Mouse (Mus musculus): ENCODE measurements around the gene Abcb6. TPM values are rescaled to one million over a fixed set of nuclear protein-coding genes. Genes with fewer than 3 reads are reported as not detected.

Gene Abcb6
- total RNA-seq, 1 experiment from 2014 or later, result 44.5 TPM

DNA sequence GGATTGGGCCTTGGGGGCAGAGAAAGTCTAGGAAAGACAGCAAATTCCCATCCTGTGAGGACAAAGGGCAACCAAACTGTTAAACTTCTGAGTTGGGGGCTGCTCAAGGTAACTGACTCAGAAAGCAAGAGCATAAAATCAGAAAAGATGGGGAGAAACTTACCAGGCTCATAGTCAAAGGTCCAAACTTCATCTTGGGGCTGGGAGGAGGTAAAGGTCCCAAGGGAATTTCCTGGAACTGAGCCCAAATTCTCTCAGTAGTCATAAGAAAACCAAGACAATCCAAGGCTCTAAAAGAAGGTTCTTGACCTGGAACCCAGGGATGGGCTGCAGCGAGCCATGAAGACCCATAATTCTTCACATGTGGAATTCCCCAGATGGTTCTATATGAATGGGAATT, 21.0 kb upstream of the Abcb6 start:
- no peak for DNase-seq

DNA sequence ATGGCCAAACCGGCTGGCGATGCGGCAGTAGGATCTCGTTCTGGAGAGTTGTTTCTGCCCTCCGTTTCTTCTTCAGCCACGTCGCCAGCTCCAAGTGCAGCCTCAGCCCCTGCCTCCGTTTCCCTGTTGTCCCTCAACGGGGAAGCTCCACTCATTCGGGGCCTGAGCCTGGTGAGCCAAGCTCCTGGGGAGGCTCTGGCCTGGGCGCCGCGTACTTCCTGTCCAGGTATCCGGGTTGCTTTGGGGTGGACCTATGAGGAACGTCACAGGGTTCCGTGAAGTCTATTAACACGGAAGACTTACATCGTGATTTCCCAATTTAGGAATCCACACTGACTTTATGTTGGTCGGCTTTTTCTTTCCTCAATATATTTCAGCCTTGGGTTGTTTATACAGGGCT, 12.3 kb upstream of the Abcb6 start:
- peak; percentile 69 for DNase-seq

DNA sequence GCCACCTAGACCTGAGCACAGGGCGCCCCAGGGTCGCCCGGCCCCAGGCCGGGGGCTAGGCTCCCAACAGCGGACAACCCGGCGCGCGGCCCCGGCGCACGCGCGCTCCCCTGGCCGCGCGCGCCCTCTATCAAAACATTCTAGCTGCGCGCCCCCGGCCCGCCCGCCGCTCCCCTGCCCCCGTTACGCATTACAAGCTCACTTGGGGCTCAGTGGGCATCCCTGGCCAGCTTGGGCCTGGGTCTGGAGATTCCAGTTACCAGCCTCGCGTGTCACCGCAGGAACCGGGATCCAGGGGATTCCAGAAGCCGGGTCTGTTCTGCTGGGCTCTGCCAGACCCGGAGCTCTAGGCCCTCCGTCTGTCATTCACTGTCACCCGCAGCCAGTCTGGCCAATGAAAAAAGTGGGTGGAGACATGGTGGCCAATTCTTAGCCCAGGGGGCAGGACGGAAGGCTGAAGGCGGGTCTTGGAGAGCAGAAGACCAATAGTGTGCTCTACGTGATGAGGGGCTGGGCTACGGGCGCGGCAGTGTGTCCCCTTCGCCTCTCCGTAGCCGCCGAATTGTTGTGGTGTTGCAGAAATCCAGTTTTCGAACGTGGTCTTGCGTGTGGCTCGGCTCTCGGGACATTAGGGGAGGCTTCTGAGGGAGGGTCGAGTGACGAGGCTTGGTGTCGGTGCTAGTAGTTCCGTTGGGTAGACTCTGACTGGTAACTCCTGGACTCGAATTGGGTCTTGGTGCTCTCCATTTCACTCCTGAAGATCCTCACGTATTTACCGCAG, 11.6 kb upstream of the Abcb6 start, which contains the start of the genes Ankzf1 and Atg9a:
Ankzf1 (plus strand) TSS at position 530 of the 781 bp plus-strand sequence.
Atg9a (minus strand) TSS at position 575 of the 781 bp plus-strand sequence.
- peak; percentile 97 for DNase-seq

DNA sequence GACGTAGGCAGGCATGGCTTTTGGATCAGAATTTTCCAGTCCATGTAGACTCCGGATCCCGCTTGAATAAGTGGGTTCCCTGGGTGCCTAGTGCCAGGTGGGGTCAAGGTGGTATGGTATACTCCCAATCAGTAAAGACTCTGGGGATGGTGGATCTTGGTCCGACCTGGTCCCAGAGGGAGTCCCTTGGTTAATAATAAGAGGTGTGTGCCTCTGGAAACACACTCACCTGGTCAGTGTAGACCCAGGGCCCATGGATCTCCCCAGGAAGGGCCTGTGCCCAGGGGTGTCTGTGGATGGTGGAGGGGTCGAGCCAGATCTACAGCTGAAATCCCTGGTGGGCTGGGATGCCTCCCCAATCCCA, 11.0 kb upstream of the Abcb6 start:
- no peak for DNase-seq

DNA sequence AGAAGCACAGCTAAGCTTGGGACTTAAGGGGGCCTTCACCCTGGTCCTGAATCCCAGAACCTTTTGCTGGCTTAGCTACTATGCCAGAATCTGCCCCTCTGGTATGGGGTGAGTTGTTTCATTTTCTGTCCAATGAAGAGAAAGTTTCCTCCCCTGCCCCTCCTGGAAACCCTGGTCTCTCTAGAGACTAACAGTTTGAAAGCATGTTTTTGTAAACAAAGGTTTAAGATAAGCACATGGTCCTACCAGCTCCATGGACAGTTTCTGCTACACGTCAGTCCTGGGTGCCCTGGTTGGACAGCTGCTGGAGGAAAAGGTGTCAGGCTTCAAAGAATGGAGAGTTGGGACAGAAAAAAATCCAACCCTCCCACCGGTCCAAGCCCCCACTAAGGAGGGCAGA, 10.4 kb upstream of the Abcb6 start:
- DNase-seq, result no peak

DNA sequence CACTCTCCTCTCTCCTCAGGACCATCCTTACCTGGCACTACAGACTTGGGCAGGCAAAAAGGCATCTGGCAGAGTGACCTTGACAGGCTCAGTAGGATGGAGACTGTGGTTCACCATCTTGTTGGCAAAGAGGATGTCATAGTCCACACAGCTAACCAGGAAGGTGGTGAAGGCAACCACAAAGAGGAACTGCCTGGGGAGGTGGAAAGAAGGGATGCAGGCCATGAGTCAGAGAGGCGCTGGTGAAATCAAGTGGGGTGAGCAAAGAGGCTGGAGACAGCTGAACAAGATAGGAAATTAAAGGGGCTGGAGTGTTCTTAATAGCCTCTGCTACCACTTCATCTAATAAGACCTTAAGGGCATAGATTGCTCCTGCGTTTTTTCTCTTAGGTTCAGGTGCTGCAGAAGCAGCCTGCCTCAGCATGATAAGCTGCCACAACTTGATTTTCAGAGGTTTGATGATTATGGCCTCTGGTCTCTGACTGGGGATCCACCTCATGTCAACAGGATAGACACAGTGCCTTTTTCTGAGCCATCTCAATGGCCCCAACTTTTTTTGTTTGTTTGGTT, 7.8 kb upstream of the Abcb6 start:
- no peak for DNase-seq

DNA sequence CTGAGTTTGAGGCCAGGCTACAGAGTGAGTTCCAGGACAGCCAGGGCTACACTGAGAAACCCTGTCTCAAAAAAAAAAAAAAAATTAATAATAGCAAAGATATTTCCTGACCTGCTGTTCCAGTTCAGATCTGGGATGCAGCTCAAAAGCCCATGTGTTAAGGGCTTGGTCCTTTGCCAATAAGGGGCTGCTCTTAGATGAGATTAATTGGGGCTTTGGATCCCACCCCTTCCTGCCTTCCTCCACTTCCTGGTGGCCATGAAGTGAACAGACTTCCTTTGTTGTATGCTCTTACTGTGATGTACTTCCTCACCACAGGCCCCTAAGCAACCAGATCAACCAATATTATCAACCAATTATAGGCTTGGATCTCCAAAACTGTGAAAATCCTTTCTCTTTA, 6.9 kb upstream of the Abcb6 start:
- DNase-seq, result no peak

DNA sequence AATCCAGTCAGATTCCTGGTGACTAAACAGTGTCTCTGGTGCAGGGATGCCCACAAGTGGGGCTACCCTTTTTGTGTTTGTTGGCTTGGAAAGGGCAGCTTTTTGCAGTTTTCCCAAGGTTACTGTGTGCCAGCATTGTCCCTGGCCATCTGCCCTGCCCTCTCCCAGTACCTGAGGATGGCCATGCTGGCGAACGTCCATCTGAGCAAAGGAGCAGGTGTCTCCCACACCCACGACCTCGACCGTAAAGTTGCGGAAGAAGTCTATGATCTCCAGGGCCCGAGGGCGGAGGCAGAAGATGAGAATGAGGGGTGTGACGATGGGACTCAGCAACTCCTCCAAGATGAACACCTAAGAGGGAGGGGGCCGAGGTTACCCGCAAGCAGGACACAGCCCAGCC, 5.3 kb upstream of the Abcb6 start:
- no peak for DNase-seq

DNA sequence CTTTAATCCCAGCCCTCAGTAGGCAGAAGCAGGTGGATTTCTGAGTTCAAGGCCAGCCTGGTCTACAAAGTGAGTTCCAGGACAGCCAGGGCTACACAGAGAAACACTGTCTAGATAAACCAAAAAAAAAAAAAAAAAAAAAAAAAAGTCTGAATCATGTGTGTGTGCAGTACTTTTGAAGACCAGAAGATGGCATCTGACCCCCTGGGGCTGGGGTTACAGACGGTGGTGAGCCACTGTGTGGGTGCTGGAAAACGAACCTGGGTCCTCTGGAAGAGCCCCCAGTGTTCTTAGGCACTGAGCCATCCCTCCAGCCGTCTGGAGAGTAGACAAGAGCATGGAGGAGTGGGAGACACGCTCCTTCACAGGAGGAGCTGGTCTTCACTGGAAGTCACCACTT, 2.0 kb upstream of the Abcb6 start:
- no peak for DNase-seq

DNA sequence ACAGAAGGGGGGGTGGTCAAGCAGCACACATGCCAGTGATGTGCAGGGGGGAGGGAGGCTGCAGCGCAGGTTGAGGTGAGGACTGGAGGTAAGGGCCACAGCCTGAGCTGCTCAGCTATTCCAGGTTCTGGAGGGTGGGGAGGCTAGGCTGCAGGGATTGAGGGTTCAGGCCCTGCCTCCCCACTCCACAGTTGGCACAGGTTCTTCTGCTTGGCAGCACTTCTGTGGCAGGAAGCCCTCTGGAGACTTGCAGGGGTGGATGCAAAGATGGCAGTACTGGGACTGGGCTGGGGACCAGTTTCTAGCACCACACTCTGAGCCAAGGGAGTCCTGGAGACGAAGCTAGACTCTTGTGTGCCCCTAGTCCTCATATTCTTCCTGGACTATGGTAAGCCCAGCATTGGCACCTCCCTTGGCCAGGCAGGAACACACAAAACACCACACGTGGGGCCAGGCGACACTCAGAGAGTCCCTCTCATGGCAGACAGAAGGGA, 1.2 kb upstream of the Abcb6 start:
- no peak for DNase-seq

DNA sequence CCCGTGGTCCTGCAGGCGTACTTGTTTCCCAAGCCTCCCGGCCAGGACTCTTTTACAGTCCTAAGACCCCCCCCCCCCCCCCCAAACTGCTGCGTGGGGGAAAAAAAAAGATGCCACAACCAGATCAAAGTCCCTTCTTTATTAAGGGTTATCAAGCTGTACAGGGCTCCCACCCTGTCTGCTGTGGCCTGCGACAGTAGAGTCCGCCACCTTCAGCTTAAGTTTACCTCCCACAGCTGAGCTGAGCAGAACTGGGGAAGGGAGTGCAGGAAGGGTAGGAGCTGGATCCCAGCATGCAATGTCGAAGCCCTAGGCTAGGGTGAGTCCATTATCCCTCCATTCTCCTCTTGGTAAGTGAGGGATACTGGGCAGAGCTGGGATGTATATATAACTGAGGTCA, 549 bp upstream of the Abcb6 start:
- DNase-seq, result no peak

DNA sequence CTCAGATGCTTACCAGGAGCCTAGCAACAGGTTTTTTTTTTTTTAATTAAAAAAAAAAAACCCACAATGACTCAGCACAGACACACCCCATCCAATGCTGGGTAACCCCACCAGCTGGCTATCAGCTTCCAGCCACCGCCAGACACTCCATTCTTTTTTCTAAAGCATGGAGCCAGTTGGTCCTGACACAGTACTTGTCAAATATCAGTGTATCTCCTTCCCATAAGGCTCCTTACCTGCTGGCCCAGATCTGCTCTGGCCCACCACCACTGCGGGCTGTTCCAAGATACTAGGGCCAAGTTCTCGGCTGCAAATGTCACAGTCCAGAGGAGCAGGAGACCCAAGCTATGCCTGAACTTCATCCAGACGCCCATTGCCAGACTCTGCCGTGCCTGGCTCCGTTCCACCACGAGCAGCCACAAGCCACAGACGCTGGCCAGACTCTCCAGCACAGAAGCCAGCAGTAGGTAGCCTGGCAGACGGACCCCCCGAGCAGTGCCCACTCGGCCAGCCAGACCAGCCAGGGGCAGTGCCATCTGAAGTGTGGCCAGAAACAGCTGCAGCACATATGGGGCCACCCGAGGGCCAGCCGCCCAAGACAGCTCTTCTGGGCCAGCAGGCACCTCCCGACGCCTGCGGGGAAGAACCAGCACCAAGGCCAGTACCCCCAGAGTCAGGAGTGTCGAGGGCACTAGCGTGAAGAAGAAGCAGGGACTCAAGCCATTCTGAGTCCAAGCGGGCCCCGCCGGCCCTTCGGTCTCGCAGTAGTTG, 673 bp downstream of the Abcb6 start:
- DNase-seq, result peak; percentile 57

DNA sequence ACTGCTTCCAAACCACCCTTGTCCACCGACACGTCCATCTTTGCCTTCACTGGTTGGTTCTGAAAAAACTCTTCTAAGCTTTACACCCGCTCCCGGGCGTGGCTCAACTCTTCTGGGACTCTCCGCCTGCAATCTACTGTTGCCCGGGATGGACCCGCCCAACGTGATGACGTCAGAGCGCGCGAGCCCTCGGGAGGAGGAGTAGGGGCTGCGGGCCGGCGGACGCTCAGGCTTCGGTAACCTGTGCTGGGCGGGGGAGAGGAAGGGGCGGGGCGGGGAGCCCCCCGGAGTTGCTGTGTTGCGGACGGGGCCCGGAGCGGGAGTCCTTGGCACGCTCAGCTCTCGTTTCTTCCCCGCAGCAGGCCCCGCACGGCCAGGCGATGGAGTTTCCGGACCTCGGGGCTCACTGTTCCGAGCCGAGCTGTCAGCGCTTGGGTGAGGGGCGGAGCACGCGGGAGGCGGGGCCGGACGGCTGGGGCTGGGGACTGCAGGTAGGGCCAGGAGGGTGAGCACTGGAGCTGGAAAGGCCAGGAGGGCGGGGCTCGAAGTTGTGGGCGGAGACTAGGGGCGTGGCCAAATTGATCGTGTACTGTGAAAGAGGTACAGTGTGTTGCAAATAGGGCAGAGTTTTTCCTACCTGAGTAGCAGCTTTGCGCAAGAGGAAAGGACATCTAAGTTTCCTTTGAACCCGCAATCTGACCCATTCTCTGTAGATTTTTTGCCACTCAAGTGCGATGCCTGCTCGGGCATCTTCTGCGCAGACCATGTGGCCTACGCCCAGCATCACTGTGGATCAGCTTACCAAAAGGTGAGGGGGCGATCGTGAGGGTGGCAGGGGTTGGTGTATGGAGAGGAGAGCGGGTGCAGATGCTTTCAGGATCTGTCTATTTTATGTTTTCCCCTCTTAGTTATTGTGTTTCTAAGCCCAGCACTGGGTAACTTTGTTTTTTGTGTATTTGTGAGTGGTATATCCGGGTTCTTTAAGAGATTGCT, 11.4 kb downstream of the Abcb6 start, which contains the start of gene Zfand2b:
Zfand2b (plus strand) TSS at position 175 of the 993 bp plus-strand sequence.
- DNase-seq, result peak; percentile 98

DNA sequence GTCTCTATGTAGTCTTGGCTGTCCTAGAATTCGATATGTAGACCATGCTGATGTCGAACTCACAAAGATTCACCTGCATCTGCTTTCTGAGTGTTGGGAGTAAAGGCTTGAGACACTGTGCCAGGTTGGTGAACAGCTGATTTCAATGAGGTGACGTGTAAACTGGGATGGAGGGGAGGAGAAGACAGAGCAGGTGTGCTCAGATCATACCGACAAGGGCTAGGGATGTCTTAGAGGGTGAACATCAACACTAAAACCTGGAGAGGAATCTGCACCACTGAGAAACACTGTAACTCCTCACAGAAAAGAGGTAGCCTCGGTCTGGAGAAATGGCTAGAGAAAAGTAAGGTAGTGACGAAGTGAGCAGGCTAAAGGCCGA, 12.1 kb downstream of the Abcb6 start:
- no peak for DNase-seq

DNA sequence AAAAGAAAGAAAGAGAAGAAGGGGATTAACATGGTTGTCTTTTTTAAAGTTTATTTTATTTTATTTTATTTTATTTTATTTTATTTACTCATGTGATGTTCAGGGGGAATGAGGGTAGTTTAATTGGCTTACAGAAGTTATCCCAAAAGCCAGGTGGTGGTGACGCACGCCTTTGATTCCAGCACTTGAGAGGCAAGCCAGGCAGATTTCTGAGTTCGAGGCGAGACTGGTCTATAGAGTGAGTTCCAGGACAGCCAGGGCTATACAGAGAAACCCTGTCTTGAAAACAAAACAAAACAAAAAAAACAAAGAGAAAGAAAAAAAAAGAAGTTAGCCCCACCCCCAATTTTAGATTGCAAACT, 20.0 kb downstream of the Abcb6 start:
- no peak for DNase-seq

DNA sequence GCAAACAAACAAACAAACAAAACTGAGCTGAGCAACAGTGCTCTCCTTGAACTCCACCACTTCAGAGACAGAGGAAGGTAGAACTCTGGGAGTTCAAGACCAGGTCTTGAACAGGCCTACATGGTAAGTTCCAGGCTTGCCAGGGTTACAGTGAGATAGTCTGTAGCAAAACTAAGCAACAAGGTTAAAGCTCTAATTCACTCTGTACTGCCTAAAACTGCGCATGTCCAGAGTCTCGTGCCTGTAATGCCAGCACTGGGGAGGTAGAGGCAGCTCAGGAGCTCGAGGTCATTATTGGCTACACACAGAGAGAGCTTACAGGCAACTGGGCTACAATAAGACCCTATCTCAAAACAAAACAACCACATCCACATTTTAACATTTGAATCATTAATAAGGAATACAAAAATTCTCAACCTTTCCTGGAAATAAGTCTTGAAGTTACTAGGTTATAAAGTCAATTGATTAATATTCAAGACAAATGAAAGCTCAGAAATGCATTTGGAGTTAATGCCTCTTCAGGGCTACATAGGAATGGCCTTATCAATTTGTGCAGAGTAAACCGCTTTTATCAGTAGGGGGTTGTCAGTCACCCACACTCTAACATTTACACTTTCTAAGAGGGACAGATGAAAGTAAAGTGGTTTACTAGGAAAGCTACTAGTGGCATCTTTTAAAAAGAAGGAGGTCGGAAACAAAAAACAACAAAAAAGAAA, 20.5 kb downstream of the Abcb6 start:
- DNase-seq, result no peak

DNA sequence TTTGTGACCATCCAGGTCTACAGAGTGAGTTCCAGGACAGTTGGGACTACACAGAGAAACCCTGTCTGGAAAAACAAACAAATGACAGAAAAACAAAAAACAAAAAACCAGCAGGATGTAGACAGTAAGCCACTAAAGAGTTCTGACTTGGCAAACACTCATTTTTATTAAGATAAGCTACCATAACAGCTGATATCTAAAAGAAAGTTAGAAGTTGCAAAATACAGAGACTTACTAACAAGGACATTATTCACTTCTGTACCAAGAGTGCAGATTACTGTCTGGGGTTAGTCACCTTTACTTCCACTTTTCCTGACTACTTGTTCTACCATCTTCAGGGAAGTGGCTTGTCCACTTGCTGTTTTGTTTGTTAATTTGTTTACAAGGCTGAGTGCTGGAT, 21.2 kb downstream of the Abcb6 start:
- DNase-seq, result no peak

DNA sequence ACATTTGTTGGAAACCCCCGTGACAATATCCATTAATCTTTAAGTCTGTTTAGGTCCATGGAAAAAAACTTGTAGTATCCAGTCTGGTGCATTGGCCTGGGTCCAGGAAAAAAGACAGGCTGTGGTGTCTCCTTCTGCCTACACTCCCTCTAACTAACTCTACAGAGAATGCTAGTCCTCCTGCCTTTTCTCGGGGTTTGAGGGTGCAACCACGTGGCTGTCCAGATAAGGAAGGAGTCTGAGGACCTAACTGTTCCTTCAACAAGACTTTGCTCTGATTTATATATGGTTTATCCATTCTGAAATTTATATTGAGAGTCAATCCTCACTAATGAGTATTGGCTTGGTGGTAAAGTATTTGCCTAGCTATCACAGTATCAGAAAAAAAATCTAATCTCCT, 24.4 kb downstream of the Abcb6 start:
- no peak for DNase-seq

DNA sequence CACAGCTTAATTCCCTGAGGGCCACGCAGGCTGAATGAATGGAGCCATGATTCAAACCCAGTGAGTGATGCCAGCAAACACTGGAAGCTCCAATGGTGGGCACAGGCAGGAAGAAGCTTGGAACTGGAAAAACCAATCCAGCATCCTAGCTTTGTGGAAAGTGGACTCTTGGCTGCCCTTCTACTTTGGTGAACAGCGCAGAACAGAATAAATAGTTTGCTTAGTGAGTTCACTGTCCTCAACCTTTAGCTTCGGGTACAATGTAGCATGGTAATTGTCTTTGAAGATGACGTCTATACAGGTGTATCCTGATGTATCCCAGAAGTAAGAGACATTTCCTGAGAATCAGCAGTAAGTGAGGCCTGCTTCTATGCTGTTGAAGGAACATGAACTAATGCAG, 31.5 kb downstream of the Abcb6 start:
- DNase-seq, result no peak

DNA sequence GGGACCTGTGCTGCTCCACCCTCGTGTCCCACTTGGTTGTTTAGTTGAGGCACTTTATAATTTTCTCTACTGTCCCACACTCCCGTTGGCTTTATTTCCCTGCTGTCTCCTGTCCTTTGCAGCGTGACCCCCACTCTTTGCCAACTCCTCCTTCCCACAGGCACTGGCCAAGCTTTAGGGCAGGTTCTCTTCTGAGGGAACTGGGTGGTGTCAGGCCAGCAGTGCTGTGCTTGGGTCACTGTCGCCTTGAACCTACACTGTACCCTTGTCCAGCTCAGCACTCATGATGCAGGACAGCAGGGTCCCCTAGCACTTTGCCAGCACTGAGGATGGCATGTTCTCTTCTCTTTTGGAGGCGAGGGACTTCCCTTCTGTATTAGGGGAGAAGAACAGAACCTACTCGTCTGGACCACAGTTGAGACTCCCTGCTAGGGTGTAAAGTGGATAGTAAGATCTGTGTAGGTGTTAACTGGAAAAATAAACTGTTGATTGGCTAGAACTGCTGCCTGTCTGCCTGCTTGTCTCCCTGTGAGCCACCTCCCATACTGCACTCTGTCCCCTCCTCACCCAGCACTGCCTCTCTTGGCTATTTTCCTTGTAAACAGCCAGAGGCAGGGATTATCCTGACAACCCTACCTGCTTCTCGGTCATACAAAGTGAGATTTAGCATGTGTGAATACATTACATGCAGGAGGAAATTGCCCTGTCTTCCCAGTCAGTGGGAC, 32.6 kb downstream of the Abcb6 start:
- DNase-seq, result no peak

DNA sequence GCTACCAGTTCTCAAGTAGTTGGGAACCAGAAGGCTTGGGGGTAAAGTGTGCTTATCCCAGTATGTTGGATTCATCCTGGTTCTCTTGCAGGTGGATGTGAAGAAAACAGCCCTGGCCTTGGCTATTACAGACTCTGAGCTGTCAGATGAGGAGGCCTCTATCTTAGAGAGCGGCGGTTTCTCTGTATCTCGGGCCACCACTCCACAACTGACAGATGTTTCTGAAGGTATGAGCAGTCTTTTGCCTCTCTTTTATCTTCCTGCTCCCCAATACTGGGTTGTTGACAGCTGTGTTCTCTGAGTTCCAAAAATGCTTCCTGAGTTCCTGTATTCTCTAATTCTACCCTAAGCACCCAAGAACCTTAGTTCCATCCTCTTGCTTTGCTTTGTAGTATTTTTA, 34.6 kb downstream of the Abcb6 start:
- no peak for DNase-seq

Measured in adrenal gland, postnatal 14 days (tissue).